Mouse (Mus musculus): ENCODE data around the gene Hyal1. TPM values are rescaled to one million over a fixed set of nuclear protein-coding genes. Genes with fewer than 3 reads are reported as not detected.

The Hyal1 gene
- polyA plus RNA-seq, 1 experiment = 0.53 TPM

- TF ChIP-seq GATA1 (IDR thresholded peaks at IDR 0.05; ENCODE audit: low read length) (no peak), TAL1 (IDR thresholded peaks at IDR 0.05; ENCODE audit: low read length) (no peak)
- Histone ChIP-seq H3K4me3 (replicated peaks) (peak within 1 kb of the TSS; percentile 84), H3K4me1 (ENCODE audit: control insufficient read depth) (peaks cover 72% of the 10 kb centered on the region), H3K36me3 (ENCODE audit: control insufficient read depth) (peaks cover 54% of the 10 kb centered on the region), H3K9me3 (ENCODE audit: control insufficient read depth, low read length) (peaks cover 2% of the 10 kb centered on the region; the same call in 1 of the 2 replicates), H3K27me3 (ENCODE audit: control insufficient read depth) (no peaks in the 10 kb centered on the region)
Measured at GRCm38 (mm10) chr9:107541474-107542351, 35.0 kb upstream of the Hyal1 start, which contains the start of the genes Cyb561d2 and Nprl2. Gene Cyb561d2 (minus strand): TSS chr9:107542193. Gene Nprl2 (plus strand): TSS chr9:107542226.

GRCm38 (mm10) chr9:107542352-107542686, 34.4 kb upstream of the Hyal1 start:
- peak overlapping the region; percentile 84 for H3K4me3 ChIP-seq (replicated peaks)
- peaks cover 72% of the 10 kb centered on the region for H3K4me1 ChIP-seq (ENCODE audit: control insufficient read depth)
- peaks cover 47% of the 10 kb centered on the region for H3K36me3 ChIP-seq (ENCODE audit: control insufficient read depth)
- peaks cover 2% of the 10 kb centered on the region; the same call in 1 of the 2 replicates for H3K9me3 ChIP-seq (ENCODE audit: control insufficient read depth, low read length)
- H3K27me3 ChIP-seq (ENCODE audit: control insufficient read depth) = no peaks in the 10 kb centered on the region
- TF ChIP-seq TAL1 (IDR thresholded peaks at IDR 0.05; ENCODE audit: low read length) = no peak
- TF ChIP-seq GATA1 (IDR thresholded peaks at IDR 0.05; ENCODE audit: low read length) = no peak

GRCm38 (mm10) chr9:107542721-107543120, 34.0 kb upstream of the Hyal1 start:
- H3K4me3 ChIP-seq (replicated peaks) = peak overlapping the region; percentile 84
- H3K27me3 ChIP-seq (ENCODE audit: control insufficient read depth) = no peaks in the 10 kb centered on the region
- H3K36me3 ChIP-seq (ENCODE audit: control insufficient read depth) = peaks cover 43% of the 10 kb centered on the region
- peaks cover 2% of the 10 kb centered on the region; the same call in 1 of the 2 replicates for H3K9me3 ChIP-seq (ENCODE audit: control insufficient read depth, low read length)
- TF ChIP-seq TAL1 (IDR thresholded peaks at IDR 0.05; ENCODE audit: low read length) = no peak
- H3K4me1 ChIP-seq (ENCODE audit: control insufficient read depth) = peaks cover 72% of the 10 kb centered on the region

GRCm38 (mm10) chr9:107543299-107543698, 33.4 kb upstream of the Hyal1 start:
- H3K4me1 ChIP-seq (ENCODE audit: control insufficient read depth) = peaks cover 71% of the 10 kb centered on the region
- peaks cover 38% of the 10 kb centered on the region for H3K36me3 ChIP-seq (ENCODE audit: control insufficient read depth)

GRCm38 (mm10) chr9:107544196-107544700, 32.5 kb upstream of the Hyal1 start:
- H3K27me3 ChIP-seq (ENCODE audit: control insufficient read depth) = peaks cover 7% of the 10 kb centered on the region
- peaks cover 2% of the 10 kb centered on the region; the same call in 1 of the 2 replicates for H3K9me3 ChIP-seq (ENCODE audit: control insufficient read depth, low read length)
- peaks cover 28% of the 10 kb centered on the region for H3K36me3 ChIP-seq (ENCODE audit: control insufficient read depth)
- H3K4me3 ChIP-seq (replicated peaks) = no peak overlapping the region
- TF ChIP-seq GATA1 (IDR thresholded peaks at IDR 0.05; ENCODE audit: low read length) (no peak), TAL1 (IDR thresholded peaks at IDR 0.05; ENCODE audit: low read length) (no peak)
- H3K4me1 ChIP-seq (ENCODE audit: control insufficient read depth) = peaks cover 68% of the 10 kb centered on the region

More at GRCm38 (mm10) chr9:107543299-107543698, 33.4 kb upstream of the Hyal1 start:
- Histone ChIP-seq H3K4me3 (replicated peaks) (no peak overlapping the region), H3K9me3 (ENCODE audit: control insufficient read depth, low read length) (peaks cover 2% of the 10 kb centered on the region; the same call in 1 of the 2 replicates), H3K27me3 (ENCODE audit: control insufficient read depth) (no peaks in the 10 kb centered on the region; the same call in 1 of the 2 replicates)
- TF ChIP-seq TAL1 (IDR thresholded peaks at IDR 0.05; ENCODE audit: low read length) (no peak), GATA1 (IDR thresholded peaks at IDR 0.05; ENCODE audit: low read length) (no peak)

- Histone ChIP-seq H3K4me1 (ENCODE audit: control insufficient read depth) (peaks cover 67% of the 10 kb centered on the region), H3K9me3 (ENCODE audit: control insufficient read depth, low read length) (peaks cover 2% of the 10 kb centered on the region; the same call in 1 of the 2 replicates), H3K36me3 (ENCODE audit: control insufficient read depth) (peaks cover 23% of the 10 kb centered on the region), H3K4me3 (replicated peaks) (no peak overlapping the region), H3K27me3 (ENCODE audit: control insufficient read depth) (peaks cover 12% of the 10 kb centered on the region)
- no peak for TF ChIP-seq GATA1 (IDR thresholded peaks at IDR 0.05; ENCODE audit: low read length)
- TF ChIP-seq TAL1 (IDR thresholded peaks at IDR 0.05; ENCODE audit: low read length) = no peak
Measured at GRCm38 (mm10) chr9:107544729-107545128, 32.0 kb upstream of the Hyal1 start.

GRCm38 (mm10) chr9:107545199-107545598, 31.5 kb upstream of the Hyal1 start:
- Histone ChIP-seq H3K9me3 (ENCODE audit: control insufficient read depth, low read length) (peaks cover 2% of the 10 kb centered on the region; the same call in 1 of the 2 replicates), H3K27me3 (ENCODE audit: control insufficient read depth) (peaks cover 15% of the 10 kb centered on the region), H3K4me1 (ENCODE audit: control insufficient read depth) (peaks cover 62% of the 10 kb centered on the region), H3K4me3 (replicated peaks) (no peak overlapping the region), H3K36me3 (ENCODE audit: control insufficient read depth) (peaks cover 19% of the 10 kb centered on the region)
- TF ChIP-seq GATA1 (IDR thresholded peaks at IDR 0.05; ENCODE audit: low read length) (no peak), TAL1 (IDR thresholded peaks at IDR 0.05; ENCODE audit: low read length) (no peak)

GRCm38 (mm10) chr9:107545602-107546001, 31.1 kb upstream of the Hyal1 start:
- no peak for TF ChIP-seq GATA1 (IDR thresholded peaks at IDR 0.05; ENCODE audit: low read length)
- TF ChIP-seq TAL1 (IDR thresholded peaks at IDR 0.05; ENCODE audit: low read length) = no peak
- peaks cover 19% of the 10 kb centered on the region for H3K27me3 ChIP-seq (ENCODE audit: control insufficient read depth)
- H3K36me3 ChIP-seq (ENCODE audit: control insufficient read depth) = peaks cover 15% of the 10 kb centered on the region
- peaks cover 62% of the 10 kb centered on the region for H3K4me1 ChIP-seq (ENCODE audit: control insufficient read depth)
- H3K9me3 ChIP-seq (ENCODE audit: control insufficient read depth, low read length) = peaks cover 2% of the 10 kb centered on the region; the same call in 1 of the 2 replicates
- no peak overlapping the region for H3K4me3 ChIP-seq (replicated peaks)

GRCm38 (mm10) chr9:107547026-107547425, 29.7 kb upstream of the Hyal1 start, which contains the start of gene Zmynd10:
Gene Zmynd10 (plus strand): TSS chr9:107547298.
- TF ChIP-seq GATA1 (IDR thresholded peaks at IDR 0.05; ENCODE audit: low read length) = no peak
- no peak for TF ChIP-seq TAL1 (IDR thresholded peaks at IDR 0.05; ENCODE audit: low read length)
- H3K4me3 ChIP-seq (replicated peaks) = peak within 1 kb of the TSS; percentile 34
- peaks cover 2% of the 10 kb centered on the region; the same call in 1 of the 2 replicates for H3K9me3 ChIP-seq (ENCODE audit: control insufficient read depth, low read length)
- H3K27me3 ChIP-seq (ENCODE audit: control insufficient read depth) = peaks cover 33% of the 10 kb centered on the region
- H3K36me3 ChIP-seq (ENCODE audit: control insufficient read depth) = peaks cover 15% of the 10 kb centered on the region
- H3K4me1 ChIP-seq (ENCODE audit: control insufficient read depth) = peaks cover 62% of the 10 kb centered on the region
